Mouse (Mus musculus) kidney, adult 2 months (tissue): ENCODE results near the gene Prelid1. TPM values are rescaled to one million over a fixed set of nuclear protein-coding genes. Genes with fewer than 3 reads are reported as not detected.

Experiments used
- DNase-seq: peaks from one replicate; pipeline ENCODE4 v3.0.0; 2021
- H3K27ac ChIP-seq: fragments of 200-500 bp; 2 replicates; pipeline ENCODE4 v1.5.1; 2012; ENCODE audit warnings: low read depth, low read length, control low read depth, inconsistent platforms; ENCODE audit not compliant: insufficient read depth
- H3K27me3 ChIP-seq: fragments of 200-500 bp; replicated peaks from 2 replicates; pipeline ENCODE4 v1.6.1; 2012; ENCODE audit warnings: mild to moderate bottlenecking, moderate library complexity, low read length, inconsistent platforms; ENCODE audit not compliant: control insufficient read depth, insufficient read depth
- H3K36me3 ChIP-seq: fragments of 200-500 bp; 2 replicates; pipeline ENCODE4 v1.6.1; 2012; ENCODE audit warnings: mild to moderate bottlenecking, moderate library complexity, low read length, inconsistent platforms; ENCODE audit not compliant: control insufficient read depth, insufficient read depth
- H3K4me1 ChIP-seq: fragments of 200-500 bp; 2 replicates; pipeline ENCODE4 v1.6.1; 2011; ENCODE audit warnings: low read length; ENCODE audit not compliant: control insufficient read depth, insufficient read depth
- H3K4me3 ChIP-seq: fragments of 200-500 bp; 2 replicates; pipeline ENCODE4 v1.5.1; 2011; ENCODE audit warnings: mild to moderate bottlenecking, low read depth, low read length, control low read depth; ENCODE audit not compliant: insufficient read depth
- CTCF ChIP-seq: fragments of 200-500 bp; conservative IDR thresholded peaks from 2 replicates; pipeline ENCODE4 v1.5.1; 2011; ENCODE audit warnings: low read depth, mild to moderate bottlenecking, control low read depth, low read length, moderate library complexity, mixed read lengths; ENCODE audit not compliant: insufficient read depth, insufficient read length
- POLR2A ChIP-seq: fragments of 200-500 bp; IDR thresholded peaks from one replicate; pipeline ENCODE4 v1.6.1; 2011; ENCODE audit warnings: low read depth, low read length, control low read depth
- WGBS: fragments of 180-500 bp; shearing (Covaris S2); methylation state at CpG from one replicate; pipeline ENCODE4 v1.1.7; 2018; 5-methylcytosine and 5-hydroxymethylcytosine counted together
- polyA plus RNA-seq: library from polyadenylated mRNA; depleted of rRNA; stranded (reverse); fragments of >200 nt; gene quantifications from 2 replicates; pipeline ENCODE4 v1.2.3, GENCODE M21; 2012

Prelid1 gene
- polyA plus RNA-seq, 1 experiment, result 542 TPM

DNA sequence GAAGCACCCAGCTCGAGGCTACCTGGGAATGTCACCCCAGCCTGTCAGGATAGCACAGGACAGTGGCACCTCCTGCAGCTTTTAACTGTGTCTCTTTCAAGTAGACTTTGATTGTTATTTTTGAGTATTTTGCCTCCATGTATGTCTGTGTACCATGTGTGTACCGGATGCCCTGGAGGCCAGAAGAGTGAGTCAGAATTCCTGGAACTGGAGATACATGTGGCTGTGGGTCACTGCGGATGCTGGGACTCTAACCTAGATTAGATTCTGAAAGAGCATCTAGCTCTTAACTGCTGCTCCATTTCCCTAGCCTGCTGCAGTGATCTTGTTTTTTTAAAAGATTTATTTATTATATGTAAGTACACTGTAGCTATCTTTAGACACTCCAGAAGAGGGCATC lies 12.0 kb downstream of the Prelid1 start:
- TF ChIP-seq POLR2A (no peak), CTCF (no peak)
- Histone ChIP-seq H3K36me3 (no peaks in the 10 kb centered on the region), H3K27ac (no peak overlapping the region), H3K4me3 (no peak overlapping the region), H3K4me1 (peaks cover 9% of the 10 kb centered on the region; the same call in 1 of the 2 replicates), H3K27me3 (no peaks in the 10 kb centered on the region)
- WGBS, result 89% methylated on average over 3 of the region's 3 CpGs
- no peak for DNase-seq

DNA sequence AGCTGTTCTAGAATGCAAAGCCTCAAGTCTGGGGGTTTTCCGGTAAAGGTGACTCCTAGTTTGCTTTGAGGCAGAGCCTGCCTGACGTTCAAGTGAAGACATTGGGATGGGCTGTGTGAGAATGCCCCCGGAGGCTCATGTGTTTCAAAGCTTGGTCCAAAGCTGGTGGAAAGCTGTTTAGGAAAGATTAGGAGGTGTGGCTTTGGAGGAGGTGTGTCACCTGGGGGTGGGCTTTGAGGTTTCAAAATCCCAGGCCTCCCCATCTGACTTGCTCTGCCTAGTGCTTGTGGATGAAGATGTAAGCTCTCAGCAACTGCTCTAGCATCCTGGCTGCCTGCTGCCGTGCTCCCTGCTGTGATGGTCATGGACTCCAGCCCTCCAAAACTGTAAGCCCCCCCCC lies 15.4 kb downstream of the Prelid1 start:
- Histone ChIP-seq H3K27me3 (no peaks in the 10 kb centered on the region), H3K27ac (no peak overlapping the region), H3K4me3 (no peak overlapping the region), H3K36me3 (no peaks in the 10 kb centered on the region), H3K4me1 (peaks cover 5% of the 10 kb centered on the region; the same call in 1 of the 2 replicates)
- DNase-seq, result no peak
- 87% methylated on average over 4 of the region's 4 CpGs for WGBS
- TF ChIP-seq POLR2A (no peak), CTCF (no peak)

DNA sequence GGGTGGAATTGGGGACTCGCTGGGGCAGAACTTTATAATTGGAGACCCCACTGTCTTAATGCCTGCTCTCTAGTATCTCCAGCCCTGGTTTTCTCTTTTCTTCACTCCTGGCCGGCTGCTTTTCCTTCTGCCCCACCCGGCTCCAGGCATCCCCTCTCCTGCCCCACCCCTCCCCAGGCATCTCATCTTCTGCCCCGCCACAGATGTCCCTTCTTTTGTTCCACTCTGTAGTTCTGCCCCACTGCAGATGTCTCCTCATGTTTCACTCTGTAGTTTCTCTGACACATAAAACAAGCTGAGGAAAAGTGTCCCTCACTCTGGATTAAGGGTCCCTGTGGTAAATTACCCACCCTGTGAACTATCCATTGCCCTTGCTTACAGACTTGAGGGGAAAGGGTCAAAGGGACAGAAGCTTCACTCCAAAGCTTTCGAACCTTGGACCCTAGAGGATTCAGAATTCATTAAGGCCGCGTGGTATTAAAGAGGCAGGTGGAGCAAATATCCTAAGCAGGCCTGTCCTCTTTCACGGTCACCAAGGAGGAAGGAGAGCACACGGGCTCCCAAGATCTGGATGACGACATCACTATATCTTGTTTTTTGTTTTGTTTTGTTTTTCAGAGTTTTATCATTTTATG lies 17.2 kb downstream of the Prelid1 start:
- peaks cover 5% of the 10 kb centered on the region; the same call in 1 of the 2 replicates for H3K4me1 ChIP-seq
- no peak overlapping the region for H3K27ac ChIP-seq
- TF ChIP-seq POLR2A (no peak), CTCF (no peak)
- 44% methylated on average over 10 of the region's 10 CpGs for WGBS
- no peaks in the 10 kb centered on the region for H3K36me3 ChIP-seq
- DNase-seq, result peak; percentile 72
- H3K27me3 ChIP-seq, result no peaks in the 10 kb centered on the region
- H3K4me3 ChIP-seq, result no peak overlapping the region

DNA sequence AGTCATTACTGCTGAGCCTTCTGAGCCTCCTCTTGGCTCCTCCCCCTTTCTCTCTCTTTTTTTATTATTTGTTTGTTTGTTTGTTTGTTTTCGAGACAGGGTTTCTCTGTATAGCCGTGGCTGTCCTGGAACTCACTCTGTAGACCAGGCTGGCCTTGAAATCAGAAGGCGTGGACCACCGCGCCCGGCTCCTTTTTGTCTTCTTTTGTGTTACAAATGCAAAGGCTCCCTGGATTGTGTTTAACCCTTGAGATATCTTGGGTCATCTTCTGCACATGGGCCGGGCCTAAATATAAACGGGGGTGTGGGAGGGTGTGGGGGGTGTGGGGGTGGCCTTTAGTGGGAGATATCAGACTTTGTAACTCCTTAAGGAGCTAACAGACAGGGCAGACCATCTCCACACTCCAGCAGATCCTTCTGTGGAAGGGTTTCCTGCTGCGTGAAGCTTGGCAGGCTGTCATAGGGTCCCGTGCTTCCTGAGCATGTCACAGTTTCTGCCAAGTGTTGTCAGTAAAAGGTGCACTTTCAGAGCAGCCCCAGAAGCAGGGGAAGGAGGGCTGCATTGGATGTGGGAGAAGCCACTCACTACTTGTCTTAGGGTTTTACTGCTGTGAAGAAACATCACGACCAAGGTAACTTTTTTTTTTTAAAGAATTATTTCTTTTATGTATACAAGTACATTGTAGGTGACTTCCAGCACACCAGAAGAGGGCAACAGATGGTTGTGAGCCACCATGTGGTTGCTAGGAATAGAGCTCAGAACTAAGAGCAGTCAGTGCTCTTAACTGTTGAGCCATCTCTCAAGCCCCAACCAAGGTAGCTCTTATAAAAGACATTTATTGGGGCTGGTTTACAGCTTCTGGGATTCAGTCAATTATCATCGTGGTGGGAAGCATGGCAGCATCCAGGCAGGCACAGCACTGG lies 18.1 kb downstream of the Prelid1 start:
- no peak overlapping the region for H3K4me3 ChIP-seq
- no peak for TF ChIP-seq CTCF
- no peak for TF ChIP-seq POLR2A
- DNase-seq, result no peak
- H3K36me3 ChIP-seq, result no peaks in the 10 kb centered on the region
- peaks cover 5% of the 10 kb centered on the region; the same call in 1 of the 2 replicates for H3K4me1 ChIP-seq
- no peak overlapping the region for H3K27ac ChIP-seq
- WGBS, result 51% methylated on average over 12 of the region's 12 CpGs
- H3K27me3 ChIP-seq, result no peaks in the 10 kb centered on the region

DNA sequence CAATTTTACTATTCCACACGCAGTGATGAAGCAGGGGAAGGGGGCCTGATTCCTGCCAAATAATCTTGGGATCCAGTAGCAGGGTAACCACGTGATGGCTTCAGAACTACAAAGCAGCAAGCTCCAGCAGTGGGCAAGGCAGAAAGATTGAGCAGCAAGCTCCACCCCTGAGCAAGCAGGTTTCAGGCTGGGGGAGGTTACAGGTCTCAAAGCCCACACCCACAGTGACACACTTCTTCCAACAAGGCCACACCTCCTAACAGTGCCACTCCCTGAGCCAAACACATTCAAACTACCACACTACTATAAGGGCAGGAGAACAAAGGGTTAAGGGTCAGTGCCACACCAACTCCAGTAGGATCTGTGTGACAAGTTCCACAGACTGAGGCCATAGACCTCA lies 19.0 kb downstream of the Prelid1 start:
- Histone ChIP-seq H3K36me3 (no peaks in the 10 kb centered on the region), H3K4me3 (no peak overlapping the region), H3K27me3 (no peaks in the 10 kb centered on the region), H3K4me1 (peaks cover 5% of the 10 kb centered on the region; the same call in 1 of the 2 replicates), H3K27ac (no peak overlapping the region)
- peak; percentile 20 for DNase-seq
- 25% methylated on average over 2 of the region's 2 CpGs for WGBS
- no peak for TF ChIP-seq POLR2A
- no peak for TF ChIP-seq CTCF

DNA sequence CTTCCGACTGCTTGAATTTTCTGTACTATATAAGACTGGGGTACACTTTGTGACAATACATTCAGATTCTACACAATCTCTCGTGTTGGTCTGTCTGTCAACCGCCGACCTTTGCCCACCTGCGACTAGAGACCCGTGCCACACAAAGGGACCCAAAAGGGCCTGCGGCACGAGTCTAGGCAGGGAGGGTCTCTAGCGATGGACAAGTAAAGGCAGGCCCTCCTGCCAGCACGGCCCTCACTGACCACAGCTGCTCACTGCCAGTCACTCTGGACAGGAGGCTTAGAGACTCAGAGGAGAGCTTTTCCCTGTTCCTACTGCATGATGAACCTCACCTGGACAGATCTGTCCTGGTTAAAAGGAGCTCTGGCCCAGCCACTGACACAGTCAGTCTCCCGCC lies 22.2 kb downstream of the Prelid1 start:
- H3K27ac ChIP-seq, result no peak overlapping the region
- 43% methylated on average over 11 of the region's 11 CpGs for WGBS
- no peak overlapping the region for H3K4me3 ChIP-seq
- no peaks in the 10 kb centered on the region for H3K36me3 ChIP-seq
- no peak for TF ChIP-seq CTCF
- no peak for TF ChIP-seq POLR2A
- no peak for DNase-seq
- peaks cover 3% of the 10 kb centered on the region; the same call in 1 of the 2 replicates for H3K4me1 ChIP-seq
- no peaks in the 10 kb centered on the region for H3K27me3 ChIP-seq

DNA sequence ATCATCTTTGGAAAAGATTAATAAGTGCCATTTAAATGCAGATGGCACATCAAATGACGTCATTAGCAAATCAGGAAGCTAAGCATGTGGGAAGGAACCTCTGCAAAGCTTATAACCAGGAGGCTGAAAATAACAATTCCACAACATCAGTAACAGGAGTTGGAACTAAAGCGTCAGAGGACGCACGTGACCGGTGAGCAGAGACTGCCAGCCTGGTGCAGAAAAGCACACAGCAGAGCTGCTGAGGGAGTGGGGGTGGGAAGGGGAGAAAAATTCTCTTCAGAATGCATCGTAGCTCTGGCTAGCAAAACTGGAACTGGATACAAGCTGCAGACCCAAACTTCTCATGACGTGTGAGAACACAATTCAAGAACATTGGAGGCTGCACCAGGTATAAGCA lies 24.0 kb downstream of the Prelid1 start:
- no peak overlapping the region for H3K4me3 ChIP-seq
- H3K4me1 ChIP-seq, result no peaks in the 10 kb centered on the region; the same call in 1 of the 2 replicates
- 83% methylated on average over 7 of the region's 7 CpGs for WGBS
- no peak overlapping the region for H3K27ac ChIP-seq
- TF ChIP-seq CTCF (no peak), POLR2A (no peak)
- no peak for DNase-seq
- H3K36me3 ChIP-seq, result no peaks in the 10 kb centered on the region; the same call in 1 of the 2 replicates
- no peaks in the 10 kb centered on the region for H3K27me3 ChIP-seq
